Mouse (Mus musculus) c-Kit-positive CD71-negative TER-119-negative erythroid progenitor cells, embryonic 14.5 days (primary cell): ENCODE measurements around the gene Hrh2.

Source experiments
- DNase-seq: peaks from one replicate; pipeline ENCODE4 v3.0.0-alpha.2; 2013; ENCODE audit warnings: low read depth

The Hrh2 gene

DNA sequence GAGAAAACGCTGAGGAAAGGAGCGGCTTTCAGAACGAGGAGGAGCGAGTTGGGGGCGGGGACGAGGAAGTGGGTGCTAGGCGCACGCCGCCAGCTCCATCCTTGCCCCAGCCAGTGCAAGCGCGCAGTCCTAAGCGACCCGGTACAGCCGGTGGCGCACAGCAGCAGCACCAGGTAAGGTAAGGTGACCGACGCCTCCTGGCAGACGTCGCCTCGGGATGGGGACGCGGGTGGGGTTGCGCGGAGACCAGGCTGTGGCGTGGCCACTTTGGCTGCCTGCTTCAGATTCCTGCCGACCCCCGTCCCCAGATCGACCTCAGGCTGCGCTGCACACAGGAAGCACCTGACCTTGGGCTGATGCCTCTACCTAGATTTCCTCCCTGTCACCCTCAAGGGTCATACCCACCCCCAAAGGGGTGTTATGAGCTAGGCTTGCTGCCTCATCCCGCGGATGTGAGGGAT lies at the start of gene Hrh2:
Gene Hrh2, plus strand, starts transcription at position 109 of the 461 bp plus-strand sequence.
- no peak for DNase-seq

DNA sequence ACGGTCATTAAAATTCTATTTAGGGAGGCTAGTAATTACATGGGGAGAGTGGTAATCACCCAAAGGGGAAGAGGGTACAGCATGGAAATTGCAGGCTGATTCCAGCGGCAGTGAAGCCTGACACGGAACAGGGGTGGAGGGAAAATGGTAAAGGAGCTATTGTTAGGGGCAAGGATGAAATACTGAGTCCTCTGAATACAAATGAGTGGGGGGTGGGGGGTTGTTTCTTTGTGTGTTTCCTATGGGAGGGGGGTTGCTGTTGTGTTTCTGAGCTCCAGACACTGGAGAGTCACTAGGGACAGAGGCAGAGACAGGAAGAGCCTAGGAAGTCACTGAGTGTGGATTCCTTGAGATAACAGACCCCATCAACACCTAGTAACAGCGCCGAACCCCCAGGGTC lies 48.1 kb upstream of the Hrh2 start:
- DNase-seq = no peak

- DNase-seq = no peak
These were observed 47.3 kb upstream of the Hrh2 start for GRCm38 (mm10) chr13:54144624-54145023.

DNA sequence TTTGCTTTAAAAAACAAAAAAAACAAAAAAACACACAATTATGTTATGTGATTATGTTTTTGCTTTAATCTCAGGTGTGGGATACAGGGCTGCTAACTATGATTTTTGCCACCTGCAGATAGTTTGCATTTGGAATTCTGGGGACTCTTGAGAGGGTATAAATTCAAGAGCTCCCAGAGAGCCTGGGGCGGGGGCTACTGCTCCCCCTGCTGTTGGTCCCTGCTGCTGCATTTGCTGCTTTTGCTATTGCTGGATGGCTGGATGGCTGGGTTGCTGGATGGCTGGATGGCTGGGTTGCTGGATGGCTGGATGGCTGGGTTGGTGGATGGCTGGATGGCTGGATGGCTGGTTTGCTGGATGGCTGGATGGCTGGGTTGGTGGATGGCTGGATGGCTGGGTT lies 44.6 kb upstream of the Hrh2 start:
- DNase-seq = no peak

GRCm38 (mm10) chr13:54152421-54152820 lies 39.5 kb upstream of the Hrh2 start:
- DNase-seq = no peak

DNA sequence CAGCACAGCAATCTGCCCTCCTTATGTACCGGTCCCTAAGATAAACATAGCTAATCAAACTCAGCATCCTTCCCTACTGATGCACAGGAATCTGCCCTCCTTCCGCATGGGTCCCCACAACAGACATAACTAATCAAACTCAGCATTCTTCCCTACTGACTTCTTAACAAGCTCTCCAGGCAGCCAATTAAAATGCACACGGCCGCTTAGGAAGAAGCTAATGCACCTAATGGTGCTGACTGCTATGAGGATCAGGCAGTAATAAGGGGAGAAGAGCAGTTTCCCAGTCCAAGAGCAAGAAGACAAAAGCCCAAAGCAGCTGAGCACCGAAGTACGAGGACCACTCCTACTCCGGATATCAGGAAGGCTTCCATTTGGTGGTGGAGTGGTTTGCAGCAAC lies 39.0 kb upstream of the Hrh2 start:
- no peak for DNase-seq

DNA sequence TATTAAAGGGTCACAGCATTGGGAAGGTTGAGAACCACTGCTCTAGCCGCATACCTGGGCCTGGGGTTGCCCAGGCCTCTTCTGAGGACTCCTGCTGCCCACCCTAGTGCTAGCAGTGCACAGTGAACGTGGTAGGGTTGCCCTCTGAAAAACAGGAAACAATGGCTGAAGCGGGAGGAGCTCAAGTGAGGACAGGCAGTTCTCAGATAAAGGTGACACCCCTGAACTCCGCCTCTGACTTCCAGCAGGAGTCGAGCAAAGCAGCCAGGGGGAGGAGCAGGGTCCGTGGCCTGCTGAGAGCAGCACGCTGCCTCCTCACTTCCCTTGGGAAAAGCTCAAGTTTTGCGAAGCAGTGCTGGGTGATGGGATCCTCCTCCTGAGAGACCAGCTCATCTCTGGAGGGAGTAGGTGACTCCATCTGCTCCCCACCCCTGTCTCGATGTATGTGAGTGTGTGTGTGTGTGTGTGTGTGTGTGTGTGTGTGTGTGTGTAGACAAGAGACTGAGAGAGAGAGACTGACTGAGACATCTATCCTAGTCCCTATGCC lies 38.2 kb upstream of the Hrh2 start:
- no peak for DNase-seq

DNA sequence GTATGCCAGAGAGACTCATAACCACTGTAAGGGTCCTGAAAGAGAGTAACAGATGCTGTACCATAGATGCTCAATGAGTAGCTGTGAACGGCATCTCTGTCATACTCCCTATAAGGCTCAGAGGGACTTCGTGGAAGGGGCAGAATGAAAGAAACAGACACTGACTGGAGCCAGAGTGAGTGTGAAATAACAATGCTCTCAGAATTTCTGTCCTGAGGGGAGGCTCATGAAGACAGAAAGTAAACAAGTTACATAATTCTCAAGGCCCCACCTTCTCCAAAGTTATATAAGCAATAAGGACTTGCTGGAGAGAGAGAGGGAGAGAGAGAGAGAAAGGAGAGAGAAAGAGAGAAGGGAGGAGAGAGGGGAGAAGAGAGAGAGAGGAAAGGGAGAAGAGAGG lies 36.1 kb upstream of the Hrh2 start:
- no peak for DNase-seq

DNA sequence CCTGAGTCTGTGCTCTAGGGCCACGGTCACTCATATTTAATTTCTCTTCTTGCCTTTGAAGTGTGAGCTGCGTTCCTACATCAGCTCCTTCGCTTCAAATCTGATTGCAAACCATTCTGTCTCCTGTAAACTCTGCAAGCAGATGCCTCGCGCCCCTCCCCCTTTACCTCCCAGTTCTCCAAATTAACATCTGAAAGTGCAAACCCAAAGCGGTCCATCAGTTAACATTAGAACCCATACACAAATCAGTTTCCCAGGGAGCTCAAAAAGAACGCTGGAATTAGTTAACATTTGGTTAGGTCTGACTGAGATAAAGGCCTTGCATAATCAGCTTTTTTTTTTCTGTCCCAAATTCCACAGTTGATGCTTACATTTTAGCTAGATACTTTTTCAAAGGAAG lies 32.7 kb upstream of the Hrh2 start:
- no peak for DNase-seq

DNA sequence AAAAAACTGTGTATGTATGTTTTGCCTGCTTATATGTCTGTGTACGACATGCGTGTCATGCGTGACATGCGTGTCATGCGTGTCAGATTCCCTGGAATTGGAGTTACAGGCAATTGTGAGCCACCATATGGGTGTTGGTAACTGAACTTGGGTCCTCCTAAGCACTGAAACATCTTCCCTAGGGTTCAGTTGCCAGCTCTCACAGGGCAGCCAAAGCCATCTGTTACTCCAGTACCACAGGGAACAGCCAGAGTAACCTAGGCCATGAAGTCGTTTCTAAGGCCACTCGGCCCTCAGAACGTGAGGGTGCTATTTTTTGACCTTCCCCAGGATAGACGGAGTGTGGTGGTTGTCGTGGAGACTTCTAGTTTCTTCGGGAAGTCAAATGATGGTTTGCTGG lies 32.2 kb upstream of the Hrh2 start:
- no peak for DNase-seq

DNA sequence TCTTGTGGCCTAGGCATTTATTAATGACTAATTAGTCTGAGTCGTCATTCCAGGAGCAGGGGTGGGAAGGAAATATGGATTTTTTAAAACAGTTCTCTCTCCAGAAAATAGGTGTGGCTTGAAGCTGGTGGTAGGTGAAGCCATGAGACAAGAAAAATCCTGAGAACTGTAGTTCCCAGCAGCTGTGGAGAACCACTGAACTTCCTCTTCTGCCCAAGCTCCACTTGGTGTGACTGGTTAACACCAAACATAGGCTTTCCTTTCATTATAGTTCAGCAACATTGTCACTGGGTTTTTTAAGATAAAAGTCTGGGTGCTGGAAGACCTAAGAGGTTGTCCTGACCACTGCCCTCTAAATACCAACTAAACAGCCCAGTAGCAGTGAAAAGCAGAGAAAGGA lies 31.4 kb upstream of the Hrh2 start:
- no peak for DNase-seq

GRCm38 (mm10) chr13:54161514-54161913 lies 30.4 kb upstream of the Hrh2 start:
- no peak for DNase-seq

DNA sequence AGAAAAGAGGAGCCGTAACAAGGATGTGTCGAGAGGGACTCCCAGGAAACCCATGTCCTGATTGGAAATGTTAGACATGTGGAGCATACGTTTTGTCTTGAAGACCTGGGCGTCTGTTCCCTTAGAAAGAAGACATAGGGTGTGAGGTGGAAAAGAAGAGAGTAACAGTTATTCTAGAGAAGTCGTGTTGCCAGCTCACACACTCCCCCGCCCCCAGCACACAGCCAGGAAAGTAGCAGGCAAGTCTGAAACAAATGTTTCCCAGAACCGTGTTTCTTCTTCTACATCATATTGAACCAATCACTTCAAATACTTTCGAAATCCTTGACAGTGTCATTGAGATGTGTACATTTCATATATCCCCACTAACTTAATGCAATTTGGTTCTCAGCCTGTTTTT lies 28.6 kb upstream of the Hrh2 start:
- DNase-seq = no peak

- DNase-seq = no peak
These were observed 27.5 kb upstream of the Hrh2 start for GRCm38 (mm10) chr13:54164462-54164861.

DNA sequence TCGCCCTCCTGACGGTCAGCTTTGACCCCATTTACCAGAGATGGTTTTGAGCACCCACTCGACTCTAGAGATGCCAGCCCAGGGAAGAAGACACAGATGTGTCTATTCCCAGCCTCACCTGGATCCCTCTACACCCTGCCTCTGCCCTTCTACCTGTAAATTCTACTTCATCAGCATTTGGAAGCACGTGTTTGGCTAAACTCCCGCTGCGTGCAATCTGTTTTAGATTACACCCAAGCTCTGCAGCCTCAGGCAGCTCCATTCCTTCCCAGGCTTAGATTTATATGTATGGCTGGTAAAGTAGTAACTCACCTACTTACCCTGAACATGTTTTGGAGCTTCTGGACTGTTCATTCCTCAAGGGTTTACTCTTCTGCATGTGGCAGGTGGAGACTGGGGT lies 26.9 kb upstream of the Hrh2 start:
- no peak for DNase-seq

- no peak for DNase-seq
These were observed 26.2 kb upstream of the Hrh2 start for GRCm38 (mm10) chr13:54165765-54166164.

DNA sequence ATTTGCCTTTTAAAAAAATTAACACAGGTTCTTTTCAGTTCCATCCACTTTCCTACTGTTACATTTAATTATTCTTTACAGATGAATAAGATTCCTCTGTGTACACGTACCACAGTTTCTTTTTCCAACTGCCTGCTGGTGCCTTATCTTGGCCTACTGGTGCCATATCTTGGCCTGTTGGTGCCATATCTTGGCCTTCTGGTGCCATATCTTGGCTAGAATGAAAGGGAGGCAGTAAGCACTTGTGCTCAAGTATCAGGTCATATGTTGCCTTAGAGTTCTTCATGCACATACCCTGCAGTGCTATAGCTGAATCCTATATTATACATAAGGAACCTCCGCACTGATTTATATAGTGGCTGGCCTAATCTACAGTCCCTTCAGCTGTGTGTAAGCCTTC lies 24.9 kb upstream of the Hrh2 start:
- DNase-seq = no peak

DNA sequence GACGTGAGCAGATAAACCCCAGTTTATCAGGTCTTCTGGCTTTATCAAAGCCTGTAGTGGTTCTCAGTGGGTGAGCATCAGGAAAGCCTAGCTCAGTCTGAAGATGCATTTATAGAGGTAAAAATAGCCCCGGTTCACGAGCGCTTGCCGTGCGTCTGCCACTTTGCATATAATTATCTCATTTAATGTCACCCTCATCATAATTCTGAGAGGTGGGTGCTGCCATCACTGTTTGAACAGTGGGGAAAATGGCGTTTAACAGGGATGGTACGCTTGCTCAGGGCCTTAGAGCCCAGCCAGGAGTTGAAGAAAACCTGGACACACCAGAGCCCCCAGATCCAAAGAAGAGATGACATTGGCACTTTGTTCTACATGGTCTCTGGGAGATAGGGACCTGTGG lies 23.3 kb upstream of the Hrh2 start:
- no peak for DNase-seq

GRCm38 (mm10) chr13:54170288-54170687 lies 21.6 kb upstream of the Hrh2 start:
- DNase-seq = no peak

GRCm38 (mm10) chr13:54171346-54171745 lies 20.6 kb upstream of the Hrh2 start:
- DNase-seq = no peak

DNA sequence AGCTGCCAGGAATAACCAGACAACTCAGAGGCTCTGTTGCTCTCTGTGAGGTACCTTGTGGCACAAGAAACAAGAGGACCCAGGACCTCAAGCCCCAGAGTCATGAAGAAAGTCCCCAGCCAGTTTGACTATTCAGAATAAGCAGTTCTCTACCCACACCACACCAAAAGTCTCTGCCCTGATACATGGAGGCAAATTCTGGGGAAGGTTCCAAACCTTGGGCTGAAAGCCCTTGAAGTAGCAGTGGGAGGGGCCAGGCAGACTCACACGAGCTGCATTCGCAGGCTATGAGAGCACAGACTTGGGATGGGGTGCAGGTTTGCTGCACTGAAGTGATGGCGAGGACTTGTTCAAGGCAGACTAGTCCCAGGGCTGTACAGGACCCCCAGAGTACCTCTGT lies 20.2 kb upstream of the Hrh2 start:
- no peak for DNase-seq

- DNase-seq = no peak
These were observed 18.0 kb upstream of the Hrh2 start for GRCm38 (mm10) chr13:54173941-54174340.

GRCm38 (mm10) chr13:54174703-54175102 lies 17.2 kb upstream of the Hrh2 start:
- DNase-seq = no peak

DNA sequence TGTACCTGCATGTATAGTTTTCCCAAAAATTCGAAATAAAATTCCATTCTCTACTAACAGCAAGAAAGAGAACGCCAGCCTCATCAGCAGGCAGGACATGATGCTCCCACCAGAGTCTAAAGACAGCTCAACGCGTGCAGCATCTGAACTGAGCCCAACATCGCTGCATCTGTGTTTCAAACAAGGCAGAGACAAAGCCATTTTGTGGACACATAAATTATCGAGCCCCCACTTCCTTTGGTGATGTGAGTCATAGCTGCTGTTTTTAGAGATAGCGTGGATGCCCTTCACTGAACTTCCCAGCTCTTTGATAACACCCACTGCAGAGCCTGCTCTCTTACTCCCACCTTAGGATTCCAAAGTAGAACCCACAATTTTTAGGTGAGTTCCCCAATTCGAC lies 16.5 kb upstream of the Hrh2 start:
- no peak for DNase-seq
